Mouse (Mus musculus): ENCODE measurements around the gene Drd4.
"Not testable (repeated sequence)": the region's sequence is repeated elsewhere in the genome, so short reads cannot be mapped to it uniquely, and the experiment has no call there.

Gene Drd4

DNA sequence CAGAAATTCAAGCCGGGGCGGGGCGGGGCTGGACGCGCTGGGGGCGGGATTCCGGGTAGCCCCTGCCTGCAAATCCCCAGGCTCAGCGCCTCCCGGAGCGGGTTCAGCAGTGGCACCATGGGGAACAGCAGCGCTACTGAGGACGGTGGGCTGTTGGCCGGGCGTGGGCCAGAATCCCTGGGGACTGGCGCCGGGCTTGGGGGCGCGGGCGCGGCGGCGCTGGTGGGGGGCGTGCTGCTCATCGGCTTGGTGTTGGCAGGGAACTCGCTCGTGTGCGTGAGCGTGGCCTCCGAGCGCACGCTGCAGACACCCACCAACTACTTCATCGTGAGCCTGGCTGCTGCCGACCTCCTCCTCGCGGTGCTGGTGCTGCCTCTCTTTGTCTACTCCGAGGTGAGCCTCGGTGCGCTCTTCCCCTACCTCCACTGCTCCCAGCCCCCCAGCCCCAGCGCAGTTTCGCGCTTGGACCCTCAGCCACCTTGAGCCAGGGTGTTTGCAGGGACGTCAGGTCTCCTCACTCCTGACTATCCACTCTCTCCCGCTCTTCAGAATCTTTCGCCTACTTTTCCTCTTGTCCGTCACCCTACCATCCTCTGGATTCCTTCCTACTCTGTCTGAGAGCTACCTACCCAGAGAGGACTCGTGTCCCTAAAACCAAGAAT is at the start of gene Drd4:
Gene Drd4 (plus strand): TSS at position 86 of the 662 bp plus-strand sequence.
- DNase-seq (ENCODE audit: low spot score): no peak

DNA sequence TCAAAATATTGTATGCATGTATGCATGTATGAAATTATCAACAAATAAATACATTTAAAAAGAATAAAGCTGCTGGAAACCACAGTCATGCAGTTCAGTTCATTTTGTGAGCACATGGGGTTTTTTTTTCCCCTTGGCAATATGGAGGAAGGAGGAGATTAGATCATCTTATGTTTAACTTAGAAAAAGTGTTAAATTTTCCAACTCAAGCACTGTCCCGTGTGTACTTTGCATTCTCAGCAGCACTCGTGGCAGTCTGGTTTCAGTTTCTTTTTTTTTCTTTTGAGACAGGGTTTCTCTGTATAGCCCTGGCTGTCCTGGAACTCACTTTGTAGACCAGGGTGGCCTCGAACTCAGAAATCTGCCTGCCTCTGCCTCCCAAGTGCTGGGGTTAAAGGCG is 41.3 kb upstream of the Drd4 start:
- not testable (repeated sequence) for DNase-seq (ENCODE audit: low spot score)

- DNase-seq (ENCODE audit: low spot score): no peak
Observed at GRCm38 (mm10) chr7:141256159-141256558, 35.6 kb upstream of the Drd4 start.

DNA sequence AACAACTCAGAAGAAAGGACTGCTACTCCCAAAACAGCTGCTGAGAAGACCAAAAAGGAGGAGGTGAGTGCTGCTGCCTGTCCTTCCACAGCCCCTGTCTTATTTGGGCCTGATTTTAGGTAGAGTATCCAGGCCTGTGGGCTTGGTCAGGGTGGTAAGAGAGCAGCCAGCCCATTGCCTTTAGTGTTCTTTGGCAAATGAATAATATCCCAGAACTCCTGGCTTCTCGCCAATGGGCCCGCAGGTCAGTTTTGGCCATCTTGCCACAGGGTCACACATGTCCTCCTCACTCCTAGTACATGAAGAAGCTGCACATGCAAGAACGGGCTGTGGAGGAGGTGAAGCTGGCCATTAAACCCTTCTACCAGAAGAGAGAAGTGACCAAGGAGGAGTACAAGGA is 30.3 kb upstream of the Drd4 start:
- DNase-seq (ENCODE audit: low spot score): no peak

GRCm38 (mm10) chr7:141263640-141264039 is 28.2 kb upstream of the Drd4 start:
- no peak for DNase-seq (ENCODE audit: low spot score)

- DNase-seq (ENCODE audit: low spot score): no peak
Observed at GRCm38 (mm10) chr7:141264041-141264700, 27.6 kb upstream of the Drd4 start.

- peak; percentile 28 for DNase-seq (ENCODE audit: low spot score)
Observed at GRCm38 (mm10) chr7:141264761-141265410, 26.9 kb upstream of the Drd4 start.

DNA sequence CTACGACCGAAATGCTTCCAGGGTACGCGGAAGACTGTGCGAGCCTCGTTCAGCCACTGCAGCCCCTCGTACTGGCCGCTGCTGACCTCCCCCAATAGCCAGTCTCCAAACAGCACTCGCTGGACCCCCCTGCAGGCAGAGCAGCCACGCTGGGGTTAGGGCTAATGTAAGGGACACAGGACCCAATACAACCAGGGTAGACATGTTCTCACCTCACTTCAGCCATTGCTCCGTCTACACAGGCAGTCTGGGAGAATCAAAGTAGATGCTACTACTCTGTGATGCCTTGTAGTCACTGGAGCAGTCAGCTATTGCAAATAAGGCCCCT is 26.4 kb upstream of the Drd4 start:
- no peak for DNase-seq (ENCODE audit: low spot score)

- peak; percentile 83 for DNase-seq (ENCODE audit: low spot score)
Observed at GRCm38 (mm10) chr7:141265739-141266561, 25.9 kb upstream of the Drd4 start, which contains the start of gene Irf7. Irf7 (minus strand) TSS chr7:141266481.

- DNase-seq (ENCODE audit: low spot score): peak; percentile 62
Observed at GRCm38 (mm10) chr7:141268466-141269272, 23.1 kb upstream of the Drd4 start.

DNA sequence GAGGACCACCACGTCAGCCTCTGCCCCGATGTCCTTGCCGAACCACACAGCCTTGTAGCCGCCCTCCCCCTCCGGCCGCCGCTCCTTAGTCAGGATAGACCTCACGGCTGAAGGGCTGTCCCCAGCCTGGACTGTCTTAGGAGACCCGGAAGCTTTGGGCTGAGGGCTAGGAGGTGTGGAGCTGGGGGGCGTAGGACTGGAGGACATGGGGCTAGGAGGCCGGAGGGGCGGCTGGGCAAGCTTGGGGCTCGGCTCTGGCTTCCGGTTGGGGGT is 22.6 kb upstream of the Drd4 start:
- no peak for DNase-seq (ENCODE audit: low spot score)

DNA sequence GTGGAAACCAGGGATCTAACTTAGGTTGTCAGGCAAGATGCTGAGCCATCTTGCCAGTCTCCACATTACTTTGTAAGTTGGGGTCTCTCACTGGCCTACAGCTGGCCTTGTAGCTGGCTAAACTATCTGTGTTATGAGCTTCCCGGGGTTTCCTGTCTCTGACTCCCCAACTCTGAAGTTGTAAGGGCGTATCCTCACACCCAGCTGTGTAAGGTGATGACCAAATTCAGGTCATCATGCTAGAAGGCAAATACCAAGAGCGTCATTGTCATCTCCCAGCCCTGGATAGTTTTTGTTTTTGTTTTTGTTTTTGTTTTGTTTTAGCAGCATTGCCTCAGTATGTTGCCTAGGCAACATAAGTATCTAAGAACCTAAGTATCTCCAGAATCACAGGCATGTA is 21.2 kb upstream of the Drd4 start:
- DNase-seq (ENCODE audit: low spot score): no peak

DNA sequence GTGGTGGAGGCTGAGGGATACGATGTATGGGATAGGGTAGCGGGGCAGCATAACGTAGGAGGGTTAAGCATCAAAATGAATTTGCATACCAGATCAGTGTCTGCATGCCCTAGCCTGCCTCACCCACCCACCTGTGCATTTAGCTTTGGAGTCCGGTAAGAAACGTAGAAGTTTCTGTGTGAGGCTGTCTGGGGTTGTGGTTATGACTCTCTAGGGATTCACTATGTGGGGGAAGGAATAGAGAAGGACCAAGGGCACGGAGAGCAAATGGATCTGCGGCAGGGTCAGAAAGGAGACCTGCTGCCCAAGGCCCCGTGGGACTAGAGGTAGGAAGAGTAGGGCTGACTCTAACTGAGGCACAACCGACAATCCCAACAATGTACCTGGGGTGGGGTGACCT is 16.4 kb upstream of the Drd4 start:
- DNase-seq (ENCODE audit: low spot score): no peak

- no peak for DNase-seq (ENCODE audit: low spot score)
Observed at GRCm38 (mm10) chr7:141276546-141276945, 15.3 kb upstream of the Drd4 start, which contains the start of gene Cdhr5. Cdhr5 (minus strand) TSS chr7:141276786.

DNA sequence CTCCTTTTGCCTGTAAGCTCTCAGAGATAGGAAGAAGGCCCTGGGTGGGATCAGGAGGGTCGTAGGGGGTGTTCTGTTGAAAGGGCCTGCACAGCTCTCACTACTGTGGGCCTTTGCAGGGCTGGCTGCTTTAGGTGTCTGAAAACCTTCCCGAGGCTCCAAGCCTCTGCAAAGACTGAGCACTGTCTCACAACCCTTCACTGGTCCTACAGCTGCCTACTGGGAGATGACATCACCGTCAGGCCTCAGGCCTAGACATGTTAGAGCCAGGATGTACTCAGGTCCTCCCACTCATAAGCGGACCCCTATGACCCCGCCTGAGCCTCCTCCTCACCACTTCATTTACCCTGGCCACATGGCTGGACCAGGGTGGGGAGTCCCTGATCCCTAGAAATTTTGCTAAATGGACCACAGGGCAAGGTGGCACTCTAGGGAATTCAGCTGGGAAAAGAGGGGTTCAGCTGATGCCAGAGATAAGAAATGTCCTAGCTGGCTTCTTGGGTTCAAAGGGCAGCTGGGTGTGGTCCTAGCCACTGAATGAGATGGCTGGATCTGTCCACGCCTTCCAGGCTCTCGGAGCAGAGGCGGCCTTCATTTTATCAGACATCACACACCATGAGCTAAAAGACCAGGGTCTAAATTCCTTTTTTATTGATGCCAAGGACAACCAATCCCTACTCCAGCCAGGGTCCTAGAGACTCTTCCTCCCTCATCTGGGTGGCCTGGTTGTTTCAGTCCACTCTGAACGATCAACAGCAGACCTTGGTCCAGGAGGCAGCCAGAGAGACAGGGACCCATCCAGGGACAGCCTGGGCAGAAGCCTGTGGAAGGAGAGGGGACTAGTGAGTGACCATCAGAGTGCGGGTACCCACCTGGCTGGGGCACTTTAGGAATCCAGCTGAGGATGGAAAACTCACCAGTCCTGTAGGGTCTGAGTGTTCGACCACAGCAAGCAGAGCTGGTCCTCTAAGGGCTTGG is 13.8 kb upstream of the Drd4 start:
- no peak for DNase-seq (ENCODE audit: low spot score)

DNA sequence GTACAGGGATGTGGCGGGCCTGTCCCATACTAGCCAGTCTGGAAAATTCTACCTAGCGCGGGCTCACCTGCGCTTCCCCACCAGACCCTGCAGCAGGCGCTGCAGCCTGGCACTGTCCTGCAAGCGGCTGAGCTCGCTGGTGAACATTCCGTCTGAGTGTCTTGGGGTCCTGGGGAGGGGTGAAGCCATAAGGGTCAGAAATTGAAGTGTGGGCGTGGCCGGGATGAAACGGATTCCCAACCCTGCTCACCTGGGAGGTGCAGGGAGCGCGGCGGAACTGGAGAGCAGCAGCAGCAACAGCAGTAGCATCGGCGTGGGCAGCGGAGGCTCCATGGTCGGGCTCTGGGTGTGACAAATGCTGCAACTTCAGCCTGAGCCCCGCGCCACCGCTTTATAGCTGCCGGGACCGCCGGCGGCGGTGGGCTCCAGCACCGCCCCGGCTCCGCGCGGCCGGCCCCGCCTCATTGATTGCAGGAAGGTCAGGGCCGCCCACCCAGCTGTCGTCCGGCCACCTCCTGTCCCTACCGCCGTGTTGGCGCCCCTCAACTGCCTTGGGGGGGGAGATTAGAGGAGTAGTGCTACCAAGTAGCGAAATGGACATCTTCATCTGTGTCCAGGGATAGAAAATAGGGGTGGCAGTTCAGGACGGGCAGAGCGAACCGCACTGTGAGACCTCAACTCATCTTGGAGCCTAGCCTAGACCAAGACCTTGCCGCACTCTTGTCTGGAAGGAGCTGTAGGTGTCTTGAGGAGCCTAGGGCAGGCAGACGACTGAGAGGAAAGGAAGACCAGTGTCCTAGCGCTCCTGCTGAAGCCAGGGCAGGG is 12.8 kb upstream of the Drd4 start, which contains the start of gene Sct:
Gene Sct (minus strand): TSS at position 368 of the 825 bp plus-strand sequence.
- no peak for DNase-seq (ENCODE audit: low spot score)

- DNase-seq (ENCODE audit: low spot score): no peak
Observed at GRCm38 (mm10) chr7:141281442-141281841, 10.4 kb upstream of the Drd4 start.

DNA sequence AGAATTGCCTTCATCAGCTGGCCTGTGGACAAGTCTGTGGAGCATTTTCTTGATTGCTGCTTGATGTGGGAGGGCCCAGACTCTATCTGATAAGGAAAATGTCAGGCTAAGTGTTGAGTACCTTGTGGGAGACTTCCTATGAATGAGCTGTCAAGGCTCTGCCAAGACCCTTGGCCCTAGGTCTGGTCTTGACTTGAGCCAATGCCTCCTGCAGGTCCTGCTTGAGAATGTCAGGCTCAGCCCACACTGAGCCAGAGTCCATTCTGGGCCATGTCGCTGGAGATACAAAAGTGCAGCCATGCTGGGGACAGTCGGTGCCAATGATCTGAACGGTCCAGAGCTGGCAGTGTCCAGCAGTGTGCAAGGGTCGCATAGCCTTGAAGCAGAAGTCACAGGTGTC is 9.1 kb upstream of the Drd4 start:
- DNase-seq (ENCODE audit: low spot score): no peak

- no peak for DNase-seq (ENCODE audit: low spot score)
Observed at GRCm38 (mm10) chr7:141288042-141288441, 3.8 kb upstream of the Drd4 start.

All from lung, postnatal 25 days (tissue).